Mouse (Mus musculus) thymus, postnatal 4 days (tissue): ENCODE measurements at regions not wholly inside any gene's neighbourhood (a gene's known extent, or its start where the extent isn't known, plus 50 kb on each side); places are given as distances from the start of the nearest gene placed in this dataset.
A peak's percentile ranks its signal among the peaks of the same experiment; 100 is the strongest.
"Not testable (repeated sequence)": the region's sequence is repeated elsewhere in the genome, so short reads cannot be mapped to it uniquely, and the experiment has no call there.

Source experiments
- DNase-seq: peaks from one replicate; pipeline ENCODE4 v3.0.0; 2021

- DNase-seq: no peak
Observed at GRCm38 (mm10) chr15:41920270-41920669, 1786.1 kb downstream of the 9330182O14Rik start.

- DNase-seq: no peak
Observed at GRCm38 (mm10) chr15:41936697-41937096, 1802.5 kb downstream of the 9330182O14Rik start.

- DNase-seq: no peak
Observed at GRCm38 (mm10) chr15:41945226-41945625, 1811.1 kb downstream of the 9330182O14Rik start.

GRCm38 (mm10) chr15:41947888-41948287 lies 1813.7 kb downstream of the 9330182O14Rik start:
- no peak for DNase-seq

GRCm38 (mm10) chr15:41948347-41949093 lies 1814.4 kb downstream of the 9330182O14Rik start:
- peak; percentile 15 for DNase-seq

GRCm38 (mm10) chr15:41949094-41949461 lies 1814.9 kb downstream of the 9330182O14Rik start:
- no peak for DNase-seq

GRCm38 (mm10) chr15:41951276-41951675 lies 1817.1 kb downstream of the 9330182O14Rik start:
- peak; percentile 52 for DNase-seq

- no peak for DNase-seq
Observed at GRCm38 (mm10) chr15:41960597-41960996, 1826.4 kb downstream of the 9330182O14Rik start.

- DNase-seq: no peak
Observed at GRCm38 (mm10) chr15:41970877-41971276, 1836.7 kb downstream of the 9330182O14Rik start.

GRCm38 (mm10) chr15:41973263-41973662 lies 1839.1 kb downstream of the 9330182O14Rik start:
- peak; percentile 91 for DNase-seq

GRCm38 (mm10) chr15:41977196-41977595 lies 1843.0 kb downstream of the 9330182O14Rik start:
- DNase-seq: no peak

- no peak for DNase-seq
Observed at GRCm38 (mm10) chr15:41977649-41978231, 1843.6 kb downstream of the 9330182O14Rik start.

- DNase-seq: no peak
Observed at GRCm38 (mm10) chr15:41983261-41983660, 1849.1 kb downstream of the 9330182O14Rik start.

GRCm38 (mm10) chr15:41984267-41984666 lies 1850.1 kb downstream of the 9330182O14Rik start:
- DNase-seq: no peak

GRCm38 (mm10) chr15:41986264-41986663 lies 1852.1 kb downstream of the 9330182O14Rik start:
- DNase-seq: no peak

- no peak for DNase-seq
Observed at GRCm38 (mm10) chr15:41989065-41989464, 1854.9 kb downstream of the 9330182O14Rik start.

- no peak for DNase-seq
Observed at GRCm38 (mm10) chr15:41991816-41992215, 1857.7 kb downstream of the 9330182O14Rik start.

- DNase-seq: not testable (repeated sequence)
Observed at GRCm38 (mm10) chr15:42032286-42032685, 1898.1 kb downstream of the 9330182O14Rik start.

- DNase-seq: no peak
Observed at GRCm38 (mm10) chr15:42047088-42047976, 1913.2 kb downstream of the 9330182O14Rik start.

- no peak for DNase-seq
Observed at GRCm38 (mm10) chr15:42056772-42057171, 1922.6 kb downstream of the 9330182O14Rik start.

- DNase-seq: no peak
Observed at GRCm38 (mm10) chr15:42068207-42068831, 1934.2 kb downstream of the 9330182O14Rik start.

- no peak for DNase-seq
Observed at GRCm38 (mm10) chr15:42069072-42069471, 1934.9 kb downstream of the 9330182O14Rik start.

- no peak for DNase-seq
Observed at GRCm38 (mm10) chr15:42073486-42073885, 1939.3 kb downstream of the 9330182O14Rik start.
